Mouse (Mus musculus) heart, postnatal 0 days (tissue): ENCODE data around the gene Espn. TPM values are rescaled to one million over a fixed set of nuclear protein-coding genes. Genes with fewer than 3 reads are reported as not detected.

Source experiments
- ATAC-seq: fragments of 200-750 bp; cut with Nextera tagmentation; 2 replicates; pipeline ENCODE4 v1.8.0; 2017; ENCODE audit warnings: low read depth, moderate number of reproducible peaks, moderate library complexity; ENCODE audit not compliant: insufficient read depth
- DNase-seq: peaks from one replicate; pipeline ENCODE4 v3.0.0-alpha.2; 2016; ENCODE audit warnings: low spot score
- H3K27ac ChIP-seq: fragments of 300-500 bp; sonication (generic); 2 replicates; pipeline ENCODE4 v1.5.1; 2014; ENCODE audit warnings: low read depth, mild to moderate bottlenecking
- H3K27me3 ChIP-seq: fragments of 300-500 bp; sonication (generic); 2 replicates; pipeline ENCODE4 v1.6.1; 2014; ENCODE audit warnings: low read length, mixed read lengths; ENCODE audit not compliant: control insufficient read depth, insufficient read depth
- H3K36me3 ChIP-seq: fragments of 300-500 bp; sonication (generic); replicated peaks from 2 replicates; pipeline ENCODE4 v1.6.1; 2014; ENCODE audit warnings: low read length, mixed read lengths; ENCODE audit not compliant: control insufficient read depth, insufficient read depth
- H3K4me1 ChIP-seq: fragments of 300-500 bp; sonication (generic); 2 replicates; pipeline ENCODE4 v1.6.1; 2014; ENCODE audit warnings: antibody characterized with exemption; ENCODE audit not compliant: control insufficient read depth, insufficient read depth
- H3K4me2 ChIP-seq: fragments of 300-500 bp; sonication (generic); 2 replicates; pipeline ENCODE4 v1.6.1; 2014; ENCODE audit warnings: low read depth, mild to moderate bottlenecking, low read length, moderate library complexity
- H3K4me3 ChIP-seq: fragments of 300-500 bp; sonication (generic); 2 replicates; pipeline ENCODE4 v1.5.1; 2014; ENCODE audit warnings: low read depth, low read length
- H3K9ac ChIP-seq: fragments of 300-500 bp; sonication (generic); replicated peaks from 2 replicates; pipeline ENCODE4 v1.6.1; 2014; ENCODE audit warnings: low read depth, low read length, mixed read lengths
- H3K9me3 ChIP-seq: fragments of 300-500 bp; sonication (generic); replicated peaks from 2 replicates; pipeline ENCODE4 v1.6.1; 2016; ENCODE audit warnings: low read length; ENCODE audit not compliant: control insufficient read depth
- CTCF ChIP-seq: IDR thresholded peaks from 2 replicates; pipeline ENCODE4 v1.5.1; 2016; ENCODE audit warnings: antibody characterized with exemption, control low read depth, low read depth
- EP300 ChIP-seq: IDR thresholded peaks from 2 replicates; pipeline ENCODE4 v1.6.1; 2016; ENCODE audit warnings: antibody characterized with exemption, low read depth
- WGBS: fragments of 180-500 bp; shearing (Covaris S2); extraction: QIAGEN DNeasy Blood & Tissue Kit; methylation state at CpG from one replicate; pipeline ENCODE4 v1.1.7; 2014; 5-methylcytosine and 5-hydroxymethylcytosine counted together
- polyA plus RNA-seq: library from polyadenylated mRNA; unstranded; fragments of >200 nt; fragmentation: Nextera tagmentation; extraction: Ambion mirVana; gene quantifications from 2 replicates; pipeline ENCODE4 v1.2.1, GENCODE M21; 2015
- total RNA-seq: library from RNA; depleted of rRNA; stranded (reverse); fragments of >200 nt; gene quantifications from 2 replicates; pipeline ENCODE4 v1.2.3, GENCODE M21; 2014; ENCODE audit warnings: low replicate concordance

The Espn gene
- total and polyA plus RNA-seq, 2 experiments from 2014 or later: 0.34 to 0.87 TPM

DNA sequence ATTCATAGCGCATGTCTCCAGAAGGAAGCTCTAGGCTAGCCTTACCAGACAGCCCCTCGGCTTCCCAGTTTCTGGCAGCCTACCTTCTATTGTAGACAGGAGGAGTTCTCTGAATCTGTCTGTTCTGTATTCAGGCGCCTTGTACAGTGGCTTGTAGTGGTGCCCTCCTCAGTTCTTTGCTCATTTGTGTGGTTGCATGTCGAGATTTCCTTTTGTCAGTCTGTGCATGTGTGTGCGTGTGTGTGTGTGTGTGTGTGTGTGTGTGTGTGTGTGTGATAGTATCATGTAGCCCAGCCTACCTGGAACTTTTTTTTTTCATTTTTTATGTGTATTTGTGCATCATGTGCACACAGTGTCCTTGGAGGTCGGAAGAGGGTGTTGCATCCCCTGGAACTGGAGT, 36.9 kb upstream of the Espn start:
- no peak for ATAC-seq
- no peaks in the 10 kb centered on the region for H3K9me3 ChIP-seq

DNA sequence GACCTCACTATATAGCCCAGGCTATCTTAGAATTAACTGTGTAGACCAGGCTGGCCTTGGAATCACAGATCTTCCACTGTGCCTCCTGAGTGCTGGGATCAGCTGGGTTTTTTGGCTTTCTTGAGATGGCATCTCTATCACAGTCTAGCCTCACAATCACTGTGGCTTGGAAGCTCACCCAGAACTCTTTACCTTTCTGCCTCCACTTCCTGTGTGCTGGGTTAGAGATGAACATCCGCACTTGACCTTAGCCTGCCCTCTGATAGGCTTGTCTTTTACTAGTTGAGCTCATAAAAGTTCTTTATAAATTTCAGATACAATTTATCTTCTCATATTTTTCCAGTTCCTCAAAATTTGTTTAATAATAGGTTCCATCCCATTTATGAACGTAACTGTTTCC, 36.5 kb upstream of the Espn start:
- ATAC-seq (no peak), DNase-seq (no peak)
- WGBS: 92% methylated on average over 2 of the region's 2 CpGs
- Histone ChIP-seq H3K4me1 (peaks cover 51% of the 10 kb centered on the region), H3K36me3 (no peaks in the 10 kb centered on the region), H3K27ac (no peak overlapping the region), H3K9ac (no peak overlapping the region), H3K9me3 (no peaks in the 10 kb centered on the region), H3K4me3 (no peak overlapping the region), H3K27me3 (no peaks in the 10 kb centered on the region), H3K4me2 (no peak overlapping the region)
- no peak for TF ChIP-seq EP300
- TF ChIP-seq CTCF: no peak

More for the DNA sequence above, 36.9 kb upstream of the Espn start:
- Histone ChIP-seq H3K4me2 (no peak overlapping the region), H3K4me3 (no peak overlapping the region), H3K9ac (no peak overlapping the region), H3K27me3 (no peaks in the 10 kb centered on the region), H3K36me3 (no peaks in the 10 kb centered on the region), H3K4me1 (peaks cover 51% of the 10 kb centered on the region), H3K27ac (no peak overlapping the region)
- no peak for TF ChIP-seq CTCF
- no peak for TF ChIP-seq EP300
- 79% methylated on average over 6 of the region's 6 CpGs for WGBS
- DNase-seq: no peak

DNA sequence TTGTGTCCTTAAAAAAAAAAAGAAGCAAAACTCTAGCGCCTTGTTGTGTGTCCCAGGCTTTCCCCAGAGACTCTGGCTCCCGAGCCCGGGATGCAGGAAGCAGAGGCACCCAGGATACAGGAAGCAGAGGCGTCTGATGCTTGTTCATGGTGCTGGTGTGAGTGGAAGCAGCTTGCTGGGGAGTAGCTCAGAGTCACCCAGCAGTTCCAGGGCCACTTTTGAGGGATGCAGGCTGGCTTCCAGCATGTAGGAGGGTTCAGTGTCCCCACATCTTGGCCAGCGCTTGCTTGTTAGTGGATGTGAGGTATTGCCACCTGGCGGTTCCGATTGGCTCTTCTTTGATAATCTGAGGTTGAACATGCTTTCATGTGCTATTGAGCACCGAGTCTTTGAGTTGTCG, 35.0 kb upstream of the Espn start:
- H3K9me3 ChIP-seq: no peaks in the 10 kb centered on the region
- TF ChIP-seq EP300: no peak
- no peak for TF ChIP-seq CTCF
- peaks cover 51% of the 10 kb centered on the region for H3K4me1 ChIP-seq
- 64% methylated on average over 9 of the region's 9 CpGs for WGBS
- peak overlapping the region; percentile 98 for H3K27ac ChIP-seq
- ATAC-seq: no peak
- H3K9ac ChIP-seq: no peak overlapping the region
- no peaks in the 10 kb centered on the region for H3K27me3 ChIP-seq
- no peak for DNase-seq
- no peak overlapping the region; the same call in 1 of the 2 replicates for H3K4me3 ChIP-seq
- no peaks in the 10 kb centered on the region for H3K36me3 ChIP-seq
- H3K4me2 ChIP-seq: peak overlapping the region; percentile 63

DNA sequence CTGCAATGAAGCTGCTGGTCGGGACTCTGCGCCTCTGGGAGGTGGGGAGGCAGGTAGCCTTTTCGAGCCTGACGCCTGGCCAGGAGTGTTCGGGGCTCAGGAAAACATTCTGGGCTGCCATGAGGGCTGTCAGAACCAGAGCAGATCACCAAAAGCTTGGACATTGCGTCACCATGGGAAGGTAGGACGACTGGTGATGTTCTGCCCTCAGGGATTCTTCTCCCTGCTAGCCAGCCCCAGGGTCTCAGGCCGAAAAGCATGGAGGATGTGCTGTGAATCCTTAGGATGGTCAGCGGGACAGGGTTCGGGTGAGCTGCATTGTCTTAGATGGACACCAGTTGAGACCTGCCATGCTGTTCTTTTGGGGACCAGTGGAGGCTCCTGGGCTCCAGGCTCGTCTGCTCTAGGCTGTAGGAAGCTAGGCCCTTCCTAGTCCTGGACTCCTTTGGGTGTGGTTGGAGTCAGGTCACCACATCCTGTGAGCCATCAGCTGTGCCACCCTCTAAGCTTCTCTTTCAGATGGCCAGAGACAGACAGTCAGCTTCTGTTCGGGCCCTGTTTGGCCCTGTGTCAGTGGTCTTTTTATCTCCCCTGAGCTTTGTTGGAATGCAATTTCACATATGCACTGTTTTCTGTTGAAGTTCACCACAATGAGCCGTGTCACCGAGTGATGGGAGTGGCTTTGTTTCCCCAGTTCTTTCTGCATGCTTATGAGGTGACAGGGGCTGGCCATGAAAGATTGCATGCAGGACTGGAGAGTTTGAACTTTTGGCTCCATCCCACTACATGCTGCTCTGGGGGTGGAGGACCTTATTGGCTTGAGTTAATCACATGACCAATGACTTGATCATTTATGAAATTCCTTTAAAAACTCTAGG, 34.3 kb upstream of the Espn start:
- TF ChIP-seq EP300: no peak
- TF ChIP-seq CTCF: no peak
- Histone ChIP-seq H3K4me3 (peak overlapping the region; percentile 38), H3K27ac (peak overlapping the region; percentile 98), H3K4me1 (peaks cover 50% of the 10 kb centered on the region), H3K4me2 (peak overlapping the region; percentile 63), H3K27me3 (no peaks in the 10 kb centered on the region), H3K9ac (peak overlapping the region; percentile 62), H3K36me3 (no peaks in the 10 kb centered on the region), H3K9me3 (no peaks in the 10 kb centered on the region)
- DNase-seq (peak; percentile 59), ATAC-seq (peak; percentile 18)
- 15% methylated on average over 14 of the region's 14 CpGs for WGBS

DNA sequence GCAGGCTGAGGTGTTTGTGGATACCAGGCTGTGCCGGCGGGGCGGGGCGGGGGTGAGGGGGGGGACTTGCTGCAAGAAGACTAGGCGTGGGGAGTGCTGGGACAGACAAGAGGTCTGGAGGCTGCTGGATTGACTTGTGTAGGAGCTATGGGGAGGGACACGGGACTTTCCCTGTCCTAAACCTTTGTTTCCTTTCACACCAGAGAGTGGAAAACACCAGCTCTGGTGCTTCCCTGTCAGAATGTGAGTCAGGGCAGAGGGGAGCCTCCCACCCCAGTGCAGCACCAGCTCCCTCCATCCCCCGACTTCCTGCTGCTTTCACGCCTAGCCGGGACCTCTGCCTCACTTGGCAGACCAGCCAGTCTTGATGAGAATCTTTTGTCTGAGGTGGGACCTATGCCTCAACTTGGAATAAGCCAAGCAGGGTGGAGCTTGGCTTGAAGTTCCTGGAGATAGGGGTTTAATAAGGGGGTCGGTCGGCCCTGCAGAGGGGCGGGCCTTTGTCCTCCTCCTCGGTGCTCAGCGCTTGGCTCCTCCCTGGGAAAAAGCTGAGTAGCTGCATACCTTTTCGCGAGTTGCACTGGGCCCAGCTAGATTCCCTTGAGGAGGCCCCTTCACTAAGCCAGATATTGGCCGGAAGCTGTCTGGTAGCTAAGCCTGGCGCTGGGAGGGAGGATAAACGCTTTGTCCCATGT, 33.5 kb upstream of the Espn start:
- Histone ChIP-seq H3K4me1 (peaks cover 42% of the 10 kb centered on the region), H3K4me2 (peak overlapping the region; percentile 63), H3K9me3 (no peaks in the 10 kb centered on the region), H3K27me3 (no peaks in the 10 kb centered on the region), H3K4me3 (peak overlapping the region; percentile 38), H3K9ac (peak overlapping the region; percentile 62), H3K36me3 (no peaks in the 10 kb centered on the region), H3K27ac (peak overlapping the region; percentile 98)
- 3% methylated on average over 19 of the region's 19 CpGs for WGBS
- TF ChIP-seq EP300 (peak; percentile 81; the same call in 1 of the 2 replicates), CTCF (no peak)
- DNase-seq (peak; percentile 88), ATAC-seq (peak; percentile 77)
